In genomic region chr8:36016321-36017114, GRCm38 (mm10) we compare ENCODE assay signal across 12 mouse cellular contexts.
A peak's percentile ranks its signal among the peaks of the same experiment; 100 is the strongest.
DNase-seq lines count a peak whose midpoint lies in the region; ATAC-seq and TF ChIP-seq lines count a peak whose summit lies in the region.
"Had no signal": no experiment of that assay in that cellular context is flagged by ENCODE, and none has a peak within 500 bp of the region (broad histone marks: within the 10 kb centered on the region; RNA-seq: fewer than 3 reads in every experiment).

No protein-coding gene starts in this region.

- H3K4me1 ChIP-seq in lung, embryonic 16.5 days (replicated peaks; ENCODE audit: control insufficient read depth, insufficient read depth, low read length): no peaks in the 10 kb centered on the region
- H3K4me1 ChIP-seq in intestine, postnatal 0 days (replicated peaks; ENCODE audit: control insufficient read depth, insufficient read depth, low read length): no peaks in the 10 kb centered on the region

- 72% methylated on average over 20 of the region's 20 CpGs for WGBS in lung, embryonic 16.5 days
- WGBS in intestine, postnatal 0 days: 86% methylated on average over 20 of the region's 20 CpGs

- no peaks in the 10 kb centered on the region for H3K9me3 ChIP-seq in lung, embryonic 16.5 days (ENCODE audit: control insufficient read depth, low read length)
- no peaks in the 10 kb centered on the region for H3K9me3 ChIP-seq in intestine, postnatal 0 days (ENCODE audit: control insufficient read depth)

- no peaks in the 10 kb centered on the region for H3K36me3 ChIP-seq in lung, embryonic 16.5 days (ENCODE audit: control insufficient read depth, insufficient read depth, low read length)
- H3K36me3 ChIP-seq in intestine, postnatal 0 days (ENCODE audit: control insufficient read depth, insufficient read depth): no peaks in the 10 kb centered on the region

- no peak for TF ChIP-seq CTCF in intestine, postnatal 0 days (IDR thresholded peaks at IDR 0.05; ENCODE audit: low read depth)

- no peak overlapping the region for H3K9ac ChIP-seq in lung, embryonic 16.5 days (ENCODE audit: low read length)
- no peak overlapping the region for H3K9ac ChIP-seq in intestine, postnatal 0 days (ENCODE audit: low read depth, low read length)
- H3K9ac ChIP-seq: liver, embryonic 14.5 days had no signal

- ATAC-seq in lung, embryonic 16.5 days (ENCODE audit: low read depth): peak; percentile 66
- ATAC-seq in intestine, postnatal 0 days: no peak

- peak; percentile 57 to 59 for DNase-seq in cerebellum, postnatal 10 days
- no peak for DNase-seq in cerebellum, adult 9-11 months
- peak; percentile 58 for DNase-seq in thymus, postnatal 0 days (ENCODE audit: low spot score)
- no peak for DNase-seq in thymus, postnatal 14 days
- DNase-seq in left cerebral cortex, adult 11 months (ENCODE audit: low spot score): no peak
- DNase-seq in ovary, postnatal 10 days (ENCODE audit: low spot score): no peak
- DNase-seq: adrenal gland, adult 2 months; heart, postnatal 4 days had no signal

- no peaks in the 10 kb centered on the region for H3K27me3 ChIP-seq in lung, embryonic 16.5 days (ENCODE audit: control insufficient read depth, insufficient read depth, low read depth, low read length)
- no peaks in the 10 kb centered on the region for H3K27me3 ChIP-seq in intestine, postnatal 0 days (replicated peaks; ENCODE audit: control insufficient read depth, insufficient read depth, low read length)

- H3K4me2 ChIP-seq in lung, embryonic 16.5 days (ENCODE audit: low read depth, low read length): no peak overlapping the region
- no peak overlapping the region for H3K4me2 ChIP-seq in intestine, postnatal 0 days (replicated peaks; ENCODE audit: low read depth)

- H3K4me3 ChIP-seq in lung, embryonic 16.5 days (ENCODE audit: low read length): no peak overlapping the region
- H3K4me3 ChIP-seq in intestine, postnatal 0 days (ENCODE audit: low read depth, low read length): no peak overlapping the region
- H3K4me3 ChIP-seq: erythroblast, embryonic 14.5 days had no signal

- no peak overlapping the region for H3K27ac ChIP-seq in lung, embryonic 16.5 days (ENCODE audit: low read length)
- no peak overlapping the region for H3K27ac ChIP-seq in intestine, postnatal 0 days (ENCODE audit: low read depth, low read length)
- H3K27ac ChIP-seq: liver, embryonic 14.5 days had no signal

Comparison
In these comparisons a context has a peak if more than half of its experiments do, and no peak if none do; other contexts are left out.
1. DNase-seq: peak in cerebellum, postnatal 10 days (2 of 2) and thymus, postnatal 0 days (single experiment); none in cerebellum, adult 9-11 months (single experiment), thymus, postnatal 14 days (single experiment), left cerebral cortex, adult 11 months (single experiment) and ovary, postnatal 10 days (single experiment).